Mouse (Mus musculus): ENCODE data around the gene Prss2.
"Not testable (repeated sequence)": the region's sequence is repeated elsewhere in the genome, so short reads cannot be mapped to it uniquely, and the experiment has no call there.

Prss2 gene

GRCm38 (mm10) chr6:41554295-41555169, 32.9 kb downstream of the Prss2 start:
- no peak for DNase-seq (ENCODE audit: low read depth, low spot score)

GRCm38 (mm10) chr6:41556389-41556788, 34.8 kb downstream of the Prss2 start:
- DNase-seq (ENCODE audit: low read depth, low spot score): no peak

- no peak for DNase-seq (ENCODE audit: low read depth, low spot score)
Measured at GRCm38 (mm10) chr6:41557468-41557867, 35.9 kb downstream of the Prss2 start.

DNA sequence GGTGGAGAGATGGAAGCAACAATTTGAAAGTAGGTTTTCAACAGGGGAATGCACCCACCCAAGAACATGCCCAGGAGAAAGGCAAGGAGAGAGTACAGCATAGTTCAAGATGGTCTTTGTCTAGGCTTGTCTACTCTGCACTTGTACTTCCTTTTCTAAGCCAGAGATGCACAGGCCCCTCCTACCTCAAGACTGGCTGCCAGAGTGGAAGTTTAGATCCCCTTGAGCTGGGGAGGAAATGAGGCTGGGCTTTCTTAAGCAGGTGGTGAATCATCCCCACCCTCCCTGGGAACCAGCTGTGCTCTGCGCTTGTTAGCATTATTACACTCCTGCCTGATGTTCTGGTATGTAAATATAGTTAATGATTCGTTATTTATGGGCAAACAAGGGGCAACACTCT, 36.7 kb downstream of the Prss2 start:
- no peak for DNase-seq (ENCODE audit: low read depth, low spot score)

DNA sequence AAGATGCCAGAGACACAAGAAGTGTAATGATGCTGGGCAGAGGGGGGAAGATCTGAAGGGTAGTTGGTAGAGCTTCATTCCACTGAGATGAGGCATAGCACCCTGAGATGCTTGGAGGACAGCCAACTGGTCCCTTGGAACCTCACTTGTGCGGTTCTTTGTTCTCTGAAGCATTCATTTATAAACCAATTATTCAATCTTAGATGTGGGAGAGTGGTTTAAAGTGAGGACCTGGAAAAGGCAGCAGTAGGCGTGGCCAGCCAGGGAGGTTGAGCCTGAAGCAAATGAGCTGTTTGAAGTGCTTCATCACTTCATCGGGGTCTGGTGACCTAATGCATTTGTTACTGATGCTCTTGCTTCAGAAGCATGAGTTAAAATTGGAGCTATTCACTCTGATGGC, 37.7 kb downstream of the Prss2 start:
- no peak for DNase-seq (ENCODE audit: low read depth, low spot score)

DNA sequence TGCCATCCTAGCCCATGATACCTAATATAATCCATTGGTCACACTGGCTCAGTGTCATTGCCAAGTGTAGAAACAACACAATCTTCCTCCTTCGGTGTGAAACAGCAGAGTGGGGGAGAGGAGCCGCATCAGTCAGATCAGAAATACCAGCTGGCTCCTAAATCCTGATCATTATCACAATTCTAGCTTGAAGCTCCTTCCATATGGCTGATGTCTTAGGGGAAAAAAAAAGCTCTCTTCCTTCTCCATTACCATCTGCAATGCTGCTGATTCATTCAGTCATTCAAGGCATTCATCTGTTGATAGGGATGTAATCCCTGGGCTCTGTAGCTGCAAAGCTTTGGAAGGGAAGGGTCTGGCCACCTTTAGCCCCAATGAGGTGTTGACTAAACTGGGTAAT, 38.7 kb downstream of the Prss2 start:
- DNase-seq (ENCODE audit: low read depth, low spot score): no peak

GRCm38 (mm10) chr6:41562598-41562997, 41.0 kb downstream of the Prss2 start:
- no peak for DNase-seq (ENCODE audit: low read depth, low spot score)

DNA sequence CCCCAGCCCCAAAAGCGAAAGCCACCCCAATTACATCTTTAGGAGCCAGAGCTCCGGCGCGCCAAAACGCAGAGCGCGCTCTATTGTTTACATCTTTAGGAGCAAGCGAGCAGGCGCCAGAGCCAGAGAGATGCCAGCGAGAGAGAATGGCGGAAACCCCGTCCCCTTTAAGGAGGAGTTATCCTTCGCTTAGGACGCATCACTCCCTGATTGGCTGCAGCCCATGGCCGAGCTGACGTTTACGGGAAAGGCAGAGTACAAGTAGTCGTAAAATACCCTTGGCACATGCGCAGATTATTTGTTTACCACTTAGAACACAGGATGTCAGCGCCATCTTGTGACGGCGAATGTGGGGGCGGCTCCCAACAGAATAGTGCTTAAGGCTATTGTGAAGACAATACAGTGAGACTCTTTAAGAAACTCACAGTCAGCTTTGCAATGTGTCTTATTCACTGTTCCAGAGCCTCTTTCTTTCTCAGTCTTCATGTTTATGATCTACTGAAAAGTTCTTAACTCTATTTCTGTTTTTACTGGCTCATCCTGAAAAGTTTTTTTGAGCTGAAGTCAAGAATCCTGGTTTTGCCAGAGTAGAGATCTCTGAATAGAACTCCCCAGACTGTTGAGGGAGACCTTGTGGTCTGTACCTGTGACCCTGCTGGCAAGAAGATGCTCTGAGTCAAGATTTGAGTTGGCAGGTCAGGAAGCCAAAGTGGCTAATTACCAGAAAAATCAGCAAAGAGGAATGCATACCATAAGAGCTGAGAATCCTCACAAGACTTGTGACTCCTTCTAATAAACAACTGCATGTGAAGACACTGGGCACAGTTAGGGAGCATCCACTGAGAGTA, 41.7 kb downstream of the Prss2 start:
- not testable (repeated sequence) for DNase-seq (ENCODE audit: low read depth, low spot score)

DNA sequence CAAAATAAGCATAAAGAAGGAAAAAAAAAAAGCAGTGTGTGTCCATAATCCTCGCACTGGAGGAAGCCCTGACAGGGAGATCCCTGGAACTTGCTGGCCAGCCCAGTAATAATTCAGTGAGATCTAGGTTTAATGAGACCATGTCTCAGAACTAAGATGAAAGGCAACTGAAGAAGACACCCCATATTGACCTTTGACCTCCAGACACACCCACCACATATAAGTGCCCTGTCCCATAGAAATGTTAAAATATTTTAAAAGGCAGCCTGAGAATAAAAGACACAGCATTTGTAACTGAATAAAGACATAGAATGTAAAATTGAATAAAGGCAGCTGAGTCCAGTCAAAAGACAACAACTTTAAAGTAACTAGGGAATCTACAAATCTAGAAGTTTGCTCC, 43.7 kb downstream of the Prss2 start:
- no peak for DNase-seq (ENCODE audit: low read depth, low spot score)

GRCm38 (mm10) chr6:41566965-41567364, 45.4 kb downstream of the Prss2 start:
- no peak for DNase-seq (ENCODE audit: low read depth, low spot score)

- DNase-seq (ENCODE audit: low read depth, low spot score): no peak
Measured at GRCm38 (mm10) chr6:41569078-41569477, 47.5 kb downstream of the Prss2 start.

Measured in retina, postnatal 7 days (tissue).